Mouse (Mus musculus) frontal cortex, postnatal 36 days (tissue): ENCODE results near the gene Ssxb6.
"Not testable (repeated sequence)": the region's sequence is repeated elsewhere in the genome, so short reads cannot be mapped to it uniquely, and the experiment has no call there.

Experiments
- DNase-seq, 2 experiments: peaks; one replicate each; pipeline ENCODE4 v3.0.0; 2022; ENCODE audit warnings: low spot score in 2 of 2

Ssxb6 gene

DNA sequence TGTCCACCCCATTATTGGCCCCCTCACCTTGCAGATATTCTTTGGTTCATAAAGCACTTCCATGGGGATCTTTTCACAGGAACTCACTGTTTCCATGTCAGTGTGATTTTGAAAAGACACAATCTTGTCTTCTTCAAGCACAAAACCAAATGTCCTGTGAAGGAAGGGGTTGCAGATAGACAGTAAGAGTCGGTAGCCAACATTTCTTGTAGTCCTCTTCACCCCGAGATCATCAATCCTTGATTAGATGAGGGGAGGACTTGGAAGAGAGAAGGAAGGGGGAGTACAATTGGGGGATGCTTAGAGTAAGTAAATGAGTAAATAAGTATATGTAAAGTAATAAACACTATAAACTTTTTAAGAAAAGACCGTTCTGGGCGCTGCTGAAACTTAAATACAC is at the start of gene Ssxb6:
Gene Ssxb6 (minus strand): TSS at position 101 of the 400 bp plus-strand sequence.
- DNase-seq: not testable (repeated sequence)

DNA sequence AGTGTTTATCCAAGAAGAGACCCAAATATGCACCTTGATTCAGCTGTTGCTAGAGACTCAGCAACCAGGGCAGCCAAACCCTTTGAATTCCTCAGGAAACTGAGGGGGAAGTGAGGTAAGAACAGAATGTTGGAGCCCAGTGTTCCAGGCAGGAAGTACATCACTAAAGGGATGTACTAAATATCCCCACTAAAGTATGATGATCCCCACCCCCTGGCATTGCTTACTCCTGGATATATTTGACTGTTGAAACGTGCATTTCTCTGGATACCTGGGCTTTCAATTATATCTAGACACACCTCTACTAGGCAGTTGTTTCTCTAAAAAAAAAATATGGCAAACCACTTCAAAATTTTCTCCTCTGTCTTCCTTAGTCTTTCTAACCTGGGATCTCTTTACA is 43.7 kb upstream of the Ssxb6 start, which contains the start of gene Ssxb3:
Gene Ssxb3 (minus strand): TSS at position 101 of the 400 bp plus-strand sequence.
- not testable (repeated sequence) for DNase-seq

DNA sequence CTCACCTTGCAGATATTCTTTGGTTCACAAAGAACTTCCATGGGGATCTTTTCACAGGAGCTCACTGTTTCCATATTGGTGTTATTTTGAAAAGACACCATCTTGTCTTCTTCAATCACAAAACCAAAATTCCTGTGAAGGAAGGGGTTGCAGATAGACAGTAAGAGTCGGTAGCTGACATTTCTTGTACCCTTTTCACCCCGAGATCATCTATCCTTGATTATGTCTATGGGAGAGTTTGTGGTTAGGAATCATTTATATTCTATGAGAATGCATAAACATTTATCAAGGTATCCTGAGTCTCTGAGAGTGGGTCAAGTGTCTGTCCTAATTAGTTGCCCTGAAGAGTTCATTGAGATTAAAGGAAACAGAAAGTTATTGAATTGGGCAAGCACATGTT is 23.2 kb downstream of the Ssxb6 start, which contains the start of gene Gm14459:
Gene Gm14459 (minus strand): TSS at position 101 of the 400 bp plus-strand sequence.
- no peak for DNase-seq
